Mouse (Mus musculus) B cell, adult 67 days (primary cell): Measurements from ENCODE around the gene Nkx6-2. TPM values are rescaled to one million over a fixed set of nuclear protein-coding genes. Genes with fewer than 3 reads are reported as not detected.

Experiments used
- total RNA-seq, 2 experiments: library from RNA; stranded (reverse); gene quantifications; 4 replicates each; pipeline ENCODE4 v1.2.4; 2023

The Nkx6-2 gene
- not detected for total RNA-seq

GRCm38 (mm10) chr7:139582595-139582994 lies at the start of gene Nkx6-2:
Nkx6-2 (minus strand) TSS chr7:139582797.

Other genes starting within 250 kb of the Nkx6-2 start
- gene Inpp5a, start 193.7 kb downstream of the Nkx6-2 start, total RNA-seq, result 10 to 100 TPM; 32.1 to 35.0 TPM
- not detected for gene Cfap46, start 101.0 kb upstream of the Nkx6-2 start, total RNA-seq